Mouse (Mus musculus) spleen, adult 2 months (tissue): ENCODE data around the gene Rtp4.
A peak's percentile ranks its signal among the peaks of the same experiment; 100 is the strongest.

Source experiments
- CTCF ChIP-seq: fragments of 200-500 bp; IDR thresholded peaks from 2 replicates; pipeline ENCODE4 v1.5.1; 2011; ENCODE audit warnings: mild to moderate bottlenecking, inconsistent platforms; ENCODE audit not compliant: insufficient read depth, insufficient read length, insufficient replicate concordance; ENCODE audit errors: extremely low read depth
- POLR2A ChIP-seq: fragments of 200-500 bp; IDR thresholded peaks from 2 replicates; pipeline ENCODE4 v1.6.1; 2011; ENCODE audit warnings: low read depth, low read length, inconsistent platforms

- TF ChIP-seq POLR2A (no peak), CTCF (peak; percentile 11; the same call in 1 of the 2 replicates)
These were observed 112.6 kb downstream of the Rtp4 start for GRCm38 (mm10) chr16:23632681-23633080.
